Mouse (Mus musculus): Measurements from ENCODE around the gene Plb1.

DNA sequence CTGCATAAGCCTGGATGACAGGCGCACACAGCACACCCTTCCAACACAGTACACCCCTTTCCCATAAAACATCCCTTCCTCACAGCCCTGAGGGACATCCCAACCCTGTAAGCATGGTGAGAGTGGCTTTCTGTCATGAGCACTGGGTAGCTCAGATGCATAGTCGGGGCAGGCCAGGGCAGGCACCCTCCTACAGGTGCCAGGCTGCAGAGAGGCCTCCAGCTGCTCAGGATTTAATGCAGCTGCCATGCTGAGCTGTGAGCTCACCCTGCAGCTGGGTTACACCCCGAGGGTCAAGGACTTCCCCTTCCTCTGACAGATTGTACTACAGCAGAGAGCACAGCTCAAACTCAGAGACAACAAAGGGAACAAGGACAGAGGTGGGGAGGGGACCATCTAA, 146.0 kb downstream of the Plb1 start:
- no peak for TF ChIP-seq GATA1 (IDR thresholded peaks at IDR 0.05; ENCODE audit: borderline replicate concordance, low read length)
- TF ChIP-seq FLI1 (IDR thresholded peaks at IDR 0.05; ENCODE audit: low read length), result no peak

Measured in megakaryocyte, embryonic 14.5 days (primary cell).